Mouse (Mus musculus): ENCODE results near the gene Ramp1.

Gene Ramp1

GRCm38 (mm10) chr1:91239800-91240199 lies 60.2 kb downstream of the Ramp1 start:
- no peak for DNase-seq (ENCODE audit: low spot score)

- no peak for DNase-seq (ENCODE audit: low spot score)
These were observed 61.1 kb downstream of the Ramp1 start for GRCm38 (mm10) chr1:91240685-91241084.

GRCm38 (mm10) chr1:91241249-91241648 lies 61.6 kb downstream of the Ramp1 start:
- no peak for DNase-seq (ENCODE audit: low spot score)

GRCm38 (mm10) chr1:91248242-91248641 lies 68.6 kb downstream of the Ramp1 start:
- no peak for DNase-seq (ENCODE audit: low spot score)

GRCm38 (mm10) chr1:91248970-91249369 lies 69.3 kb downstream of the Ramp1 start:
- DNase-seq (ENCODE audit: low spot score) = no peak

- peak; percentile 96 for DNase-seq (ENCODE audit: low spot score)
These were observed 70.2 kb downstream of the Ramp1 start, which contains the start of gene Ube2f for GRCm38 (mm10) chr1:91249564-91250414. Ube2f (plus strand) TSS chr1:91250304.

- DNase-seq (ENCODE audit: low spot score) = peak; percentile 47
These were observed 71.0 kb downstream of the Ramp1 start for GRCm38 (mm10) chr1:91250415-91251147.

- DNase-seq (ENCODE audit: low spot score) = no peak
These were observed 71.6 kb downstream of the Ramp1 start for GRCm38 (mm10) chr1:91251148-91251650.

GRCm38 (mm10) chr1:91251927-91252326 lies 72.3 kb downstream of the Ramp1 start:
- no peak for DNase-seq (ENCODE audit: low spot score)

- no peak for DNase-seq (ENCODE audit: low spot score)
These were observed 78.3 kb downstream of the Ramp1 start for GRCm38 (mm10) chr1:91257918-91258317.

- no peak for DNase-seq (ENCODE audit: low spot score)
These were observed 80.2 kb downstream of the Ramp1 start for GRCm38 (mm10) chr1:91259794-91260193.

GRCm38 (mm10) chr1:91262508-91262907 lies 82.9 kb downstream of the Ramp1 start:
- no peak for DNase-seq (ENCODE audit: low spot score)

- DNase-seq (ENCODE audit: low spot score) = no peak
These were observed 92.6 kb downstream of the Ramp1 start for GRCm38 (mm10) chr1:91272260-91272659.

Measured in testis, postnatal 14 days (tissue).